Mouse (Mus musculus): ENCODE results near the gene Stam2. TPM values are rescaled to one million over a fixed set of nuclear protein-coding genes. Genes with fewer than 3 reads are reported as not detected.

Gene Stam2
- polyA plus RNA-seq, 1 experiment from 2014 or later = 36.2 TPM

GRCm38 (mm10) chr2:52651547-52651946, 90.5 kb downstream of the Stam2 start:
- Histone ChIP-seq H3K4me2 (replicated peaks; ENCODE audit: low read depth, low read length) (no peak overlapping the region), H3K9me3 (ENCODE audit: control insufficient read depth, low read length) (no peaks in the 10 kb centered on the region), H3K4me1 (ENCODE audit: control insufficient read depth, insufficient read depth, low read length) (no peaks in the 10 kb centered on the region), H3K27ac (ENCODE audit: low read depth, low read length) (no peak overlapping the region), H3K4me3 (ENCODE audit: low read length) (no peak overlapping the region), H3K36me3 (ENCODE audit: control insufficient read depth, insufficient read depth, low read length) (no peaks in the 10 kb centered on the region), H3K27me3 (ENCODE audit: control insufficient read depth, insufficient read depth, low read length) (no peaks in the 10 kb centered on the region), H3K9ac (ENCODE audit: low read depth, low read length) (no peak overlapping the region)
- no peak for ATAC-seq (ENCODE audit: low FRiP score, low TSS enrichment)
- 91% methylated on average over 6 of the region's 6 CpGs for WGBS

- no peaks in the 10 kb centered on the region for H3K4me1 ChIP-seq (ENCODE audit: control insufficient read depth, insufficient read depth, low read length)
- no peaks in the 10 kb centered on the region for H3K9me3 ChIP-seq (ENCODE audit: control insufficient read depth, low read length)
- no peaks in the 10 kb centered on the region for H3K36me3 ChIP-seq (ENCODE audit: control insufficient read depth, insufficient read depth, low read length)
- H3K27me3 ChIP-seq (ENCODE audit: control insufficient read depth, insufficient read depth, low read length) = no peaks in the 10 kb centered on the region
- H3K9ac ChIP-seq (ENCODE audit: low read depth, low read length) = no peak overlapping the region
- WGBS = 65% methylated on average over 8 of the region's 8 CpGs
- H3K27ac ChIP-seq (ENCODE audit: low read depth, low read length) = no peak overlapping the region
- no peak overlapping the region for H3K4me2 ChIP-seq (replicated peaks; ENCODE audit: low read depth, low read length)
- no peak overlapping the region for H3K4me3 ChIP-seq (ENCODE audit: low read length)
- ATAC-seq (ENCODE audit: low FRiP score, low TSS enrichment) = no peak
These were observed 94.7 kb downstream of the Stam2 start for GRCm38 (mm10) chr2:52647255-52647998.

- no peak overlapping the region for H3K4me3 ChIP-seq (ENCODE audit: low read length)
- H3K27ac ChIP-seq (ENCODE audit: low read depth, low read length) = no peak overlapping the region
- no peaks in the 10 kb centered on the region for H3K4me1 ChIP-seq (ENCODE audit: control insufficient read depth, insufficient read depth, low read length)
- H3K4me2 ChIP-seq (replicated peaks; ENCODE audit: low read depth, low read length) = no peak overlapping the region
- H3K27me3 ChIP-seq (ENCODE audit: control insufficient read depth, insufficient read depth, low read length) = no peaks in the 10 kb centered on the region
- WGBS = 46% methylated on average over 6 of the region's 6 CpGs
- H3K9ac ChIP-seq (ENCODE audit: low read depth, low read length) = no peak overlapping the region
- no peaks in the 10 kb centered on the region for H3K9me3 ChIP-seq (ENCODE audit: control insufficient read depth, low read length)
- ATAC-seq (ENCODE audit: low FRiP score, low TSS enrichment) = no peak
- H3K36me3 ChIP-seq (ENCODE audit: control insufficient read depth, insufficient read depth, low read length) = no peaks in the 10 kb centered on the region
These were observed 98.4 kb downstream of the Stam2 start for GRCm38 (mm10) chr2:52643657-52644056.

Other genes starting within 250 kb of the Stam2 start
- gene Cacnb4, start 65.5 kb downstream of the Stam2 start, polyA plus RNA-seq (2014; fragmentation: Nextera tagmentation; extraction: Ambion mirVana) = 4.2 and 4.3 TPM in 2 replicates
- gene Fmnl2, start 115.6 kb upstream of the Stam2 start, polyA plus RNA-seq (2014; fragmentation: Nextera tagmentation; extraction: Ambion mirVana) = 13.5 and 13.8 TPM in 2 replicates